Mouse (Mus musculus) intestine, embryonic 16.5 days (tissue): ENCODE results near the gene Uevld. TPM values are rescaled to one million over a fixed set of nuclear protein-coding genes. Genes with fewer than 3 reads are reported as not detected.
A peak's percentile ranks its signal among the peaks of the same experiment; 100 is the strongest.

Experiments used
- ATAC-seq: fragments of 200-750 bp; cut with Nextera tagmentation; 2 replicates; pipeline ENCODE4 v1.8.0; 2017; ENCODE audit warnings: moderate TSS enrichment, moderate library complexity
- H3K27ac ChIP-seq: fragments of 300-500 bp; sonication (generic); 2 replicates; pipeline ENCODE4 v1.5.1; 2014; ENCODE audit warnings: mild to moderate bottlenecking, low read length
- H3K27me3 ChIP-seq: fragments of 300-500 bp; sonication (generic); replicated peaks from 2 replicates; pipeline ENCODE4 v1.6.1; 2014; ENCODE audit warnings: low read length, control low read depth, mixed read lengths; ENCODE audit not compliant: control insufficient read depth, insufficient read depth
- H3K36me3 ChIP-seq: fragments of 300-500 bp; sonication (generic); 2 replicates; pipeline ENCODE4 v1.6.1; 2014; ENCODE audit warnings: low read length, control low read depth; ENCODE audit not compliant: control insufficient read depth, insufficient read depth
- H3K4me1 ChIP-seq: fragments of 300-500 bp; sonication (generic); 2 replicates; pipeline ENCODE4 v1.6.1; 2014; ENCODE audit warnings: low read length, control low read depth, mixed read lengths; ENCODE audit not compliant: control insufficient read depth, insufficient read depth
- H3K4me2 ChIP-seq: fragments of 300-500 bp; sonication (generic); 2 replicates; pipeline ENCODE4 v1.6.1; 2014; ENCODE audit warnings: low read depth, low read length, control low read depth
- H3K4me3 ChIP-seq: fragments of 300-500 bp; sonication (generic); 2 replicates; pipeline ENCODE4 v1.5.1; 2014; ENCODE audit warnings: mild to moderate bottlenecking, low read length
- H3K9ac ChIP-seq: fragments of 300-500 bp; sonication (generic); 2 replicates; pipeline ENCODE4 v1.6.1; 2014; ENCODE audit warnings: low read depth, low read length
- H3K9me3 ChIP-seq: fragments of 300-500 bp; sonication (generic); 2 replicates; pipeline ENCODE4 v1.6.1; 2016; ENCODE audit warnings: low read length, control low read depth; ENCODE audit not compliant: control insufficient read depth
- WGBS: fragments of 180-500 bp; shearing (Covaris S2); extraction: QIAGEN DNeasy Blood & Tissue Kit; methylation state at CpG from one replicate; pipeline ENCODE4 v1.1.7; 2014; 5-methylcytosine and 5-hydroxymethylcytosine counted together
- polyA plus RNA-seq: library from polyadenylated mRNA; unstranded; fragments of >200 nt; fragmentation: Nextera tagmentation; extraction: Ambion mirVana; gene quantifications from 2 replicates; pipeline ENCODE4 v1.2.1, GENCODE M21; 2015

Gene Uevld
- polyA plus RNA-seq, 1 experiment from 2014 or later = 10.0 TPM

GRCm38 (mm10) chr7:46935847-46936246 is 22.5 kb downstream of the Uevld start:
- H3K27ac ChIP-seq = no peak overlapping the region
- no peaks in the 10 kb centered on the region for H3K4me1 ChIP-seq
- no peaks in the 10 kb centered on the region for H3K36me3 ChIP-seq
- ATAC-seq = peak; percentile 80
- 33% methylated on average over 4 of the region's 4 CpGs for WGBS
- no peak overlapping the region for H3K4me3 ChIP-seq
- H3K9me3 ChIP-seq = no peaks in the 10 kb centered on the region
- no peak overlapping the region for H3K4me2 ChIP-seq
- H3K9ac ChIP-seq = no peak overlapping the region
- no peaks in the 10 kb centered on the region for H3K27me3 ChIP-seq

- no peaks in the 10 kb centered on the region for H3K27me3 ChIP-seq
- no peak overlapping the region for H3K4me2 ChIP-seq
- no peaks in the 10 kb centered on the region for H3K4me1 ChIP-seq
- no peak overlapping the region for H3K4me3 ChIP-seq
- no peaks in the 10 kb centered on the region for H3K9me3 ChIP-seq
- WGBS = 80% methylated on average over 8 of the region's 8 CpGs
- no peaks in the 10 kb centered on the region for H3K36me3 ChIP-seq
- ATAC-seq = no peak
- no peak overlapping the region for H3K27ac ChIP-seq
- H3K9ac ChIP-seq = no peak overlapping the region
Observed at GRCm38 (mm10) chr7:46934788-46935187, 23.5 kb downstream of the Uevld start.

GRCm38 (mm10) chr7:46931370-46931769 is 27.0 kb downstream of the Uevld start:
- no peaks in the 10 kb centered on the region for H3K4me1 ChIP-seq
- H3K4me3 ChIP-seq = no peak overlapping the region
- H3K4me2 ChIP-seq = no peak overlapping the region
- no peaks in the 10 kb centered on the region for H3K27me3 ChIP-seq
- H3K27ac ChIP-seq = no peak overlapping the region
- H3K36me3 ChIP-seq = no peaks in the 10 kb centered on the region
- WGBS = 92% methylated on average over 3 of the region's 3 CpGs
- H3K9ac ChIP-seq = no peak overlapping the region
- no peaks in the 10 kb centered on the region for H3K9me3 ChIP-seq
- ATAC-seq = no peak

- H3K27ac ChIP-seq = no peak overlapping the region
- no peak for ATAC-seq
- 91% methylated on average over 5 of the region's 5 CpGs for WGBS
- H3K4me1 ChIP-seq = no peaks in the 10 kb centered on the region
- no peaks in the 10 kb centered on the region for H3K9me3 ChIP-seq
- no peak overlapping the region for H3K4me3 ChIP-seq
- H3K36me3 ChIP-seq = no peaks in the 10 kb centered on the region
- H3K27me3 ChIP-seq = no peaks in the 10 kb centered on the region
- no peak overlapping the region for H3K4me2 ChIP-seq
- no peak overlapping the region for H3K9ac ChIP-seq
Observed at GRCm38 (mm10) chr7:46928291-46928690, 30.0 kb downstream of the Uevld start.

GRCm38 (mm10) chr7:46922075-46922474 is 36.3 kb downstream of the Uevld start:
- Histone ChIP-seq H3K36me3 (no peaks in the 10 kb centered on the region), H3K4me3 (no peak overlapping the region), H3K27me3 (no peaks in the 10 kb centered on the region), H3K4me1 (peaks cover 10% of the 10 kb centered on the region; the same call in 1 of the 2 replicates), H3K4me2 (no peak overlapping the region), H3K9me3 (no peaks in the 10 kb centered on the region), H3K9ac (no peak overlapping the region), H3K27ac (no peak overlapping the region)
- ATAC-seq = no peak
- 63% methylated on average over 4 of the region's 4 CpGs for WGBS

- Histone ChIP-seq H3K4me2 (peak within 1 kb of the TSS; percentile 55), H3K9me3 (no peaks in the 10 kb centered on the region), H3K4me3 (peak within 1 kb of the TSS; percentile 88), H3K27ac (peak within 1 kb of the TSS; percentile 98), H3K27me3 (no peaks in the 10 kb centered on the region), H3K36me3 (peaks cover 3% of the 10 kb centered on the region; the same call in 1 of the 2 replicates), H3K4me1 (peaks cover 10% of the 10 kb centered on the region; the same call in 1 of the 2 replicates), H3K9ac (peak within 1 kb of the TSS; percentile 95)
- WGBS = under 1% methylated on average over 73 of the region's 75 CpGs
- peak; percentile 96 for ATAC-seq
Observed at GRCm38 (mm10) chr7:46919551-46920176, 38.7 kb downstream of the Uevld start, which contains the start of gene Tsg101. TSS of gene Tsg101 (minus strand) at chr7:46919969.

GRCm38 (mm10) chr7:46918678-46919371 is 39.5 kb downstream of the Uevld start:
- peaks cover 10% of the 10 kb centered on the region; the same call in 1 of the 2 replicates for H3K4me1 ChIP-seq
- H3K4me2 ChIP-seq = peak overlapping the region; percentile 55
- H3K36me3 ChIP-seq = peaks cover 3% of the 10 kb centered on the region; the same call in 1 of the 2 replicates
- peak overlapping the region; percentile 95 for H3K9ac ChIP-seq
- ATAC-seq = peak; percentile 20; the same call in 1 of the 2 replicates
- peak overlapping the region; percentile 88 for H3K4me3 ChIP-seq
- WGBS = 13% methylated on average over 13 of the region's 13 CpGs
- no peaks in the 10 kb centered on the region for H3K9me3 ChIP-seq
- peak overlapping the region; percentile 98; the same call in 1 of the 2 replicates for H3K27ac ChIP-seq
- no peaks in the 10 kb centered on the region for H3K27me3 ChIP-seq

GRCm38 (mm10) chr7:46916376-46916775 is 42.0 kb downstream of the Uevld start:
- H3K4me3 ChIP-seq = no peak overlapping the region
- H3K36me3 ChIP-seq = peaks cover 6% of the 10 kb centered on the region; the same call in 1 of the 2 replicates
- no peaks in the 10 kb centered on the region for H3K9me3 ChIP-seq
- H3K27me3 ChIP-seq = no peaks in the 10 kb centered on the region
- no peak overlapping the region for H3K27ac ChIP-seq
- H3K4me1 ChIP-seq = peaks cover 10% of the 10 kb centered on the region; the same call in 1 of the 2 replicates
- H3K4me2 ChIP-seq = no peak overlapping the region
- no peak for ATAC-seq
- no peak overlapping the region for H3K9ac ChIP-seq
- 87% methylated on average over 3 of the region's 3 CpGs for WGBS

- H3K4me2 ChIP-seq = no peak overlapping the region
- 87% methylated on average over 3 of the region's 3 CpGs for WGBS
- ATAC-seq = no peak
- H3K36me3 ChIP-seq = peaks cover 21% of the 10 kb centered on the region
- no peaks in the 10 kb centered on the region for H3K9me3 ChIP-seq
- H3K4me1 ChIP-seq = no peaks in the 10 kb centered on the region
- no peak overlapping the region for H3K9ac ChIP-seq
- no peak overlapping the region for H3K4me3 ChIP-seq
- no peak overlapping the region for H3K27ac ChIP-seq
- no peaks in the 10 kb centered on the region for H3K27me3 ChIP-seq
Observed at GRCm38 (mm10) chr7:46911250-46911649, 47.1 kb downstream of the Uevld start.
